Mouse (Mus musculus) layer of hippocampus, postnatal 10 days (tissue): ENCODE data around the gene Syn3. TPM values are rescaled to one million over a fixed set of nuclear protein-coding genes. Genes with fewer than 3 reads are reported as not detected.
A peak's percentile ranks its signal among the peaks of the same experiment; 100 is the strongest.

Experiments used
- DNase-seq, 2 experiments: peaks; one replicate each; pipeline ENCODE4 v3.0.0; 2021; ENCODE audit warnings: low spot score in 2 of 2
- total RNA-seq, 2 experiments: library from RNA; stranded (reverse); gene quantifications; 2 replicates each; pipeline ENCODE4 v1.2.3; 2021

Syn3 gene
- total RNA-seq, 2 experiments from 2014 or later, result 35.1 to 39.6 TPM

- DNase-seq, result no peak
These were observed 76.8 kb downstream of the Syn3 start for GRCm38 (mm10) chr10:86421731-86422370.

- DNase-seq, result peak; percentile 19 to 33
These were observed 79.8 kb downstream of the Syn3 start for GRCm38 (mm10) chr10:86418931-86419330.

GRCm38 (mm10) chr10:86418345-86418744 is 80.4 kb downstream of the Syn3 start:
- peak in 1 of 2 experiments; percentile 24 for DNase-seq

DNA sequence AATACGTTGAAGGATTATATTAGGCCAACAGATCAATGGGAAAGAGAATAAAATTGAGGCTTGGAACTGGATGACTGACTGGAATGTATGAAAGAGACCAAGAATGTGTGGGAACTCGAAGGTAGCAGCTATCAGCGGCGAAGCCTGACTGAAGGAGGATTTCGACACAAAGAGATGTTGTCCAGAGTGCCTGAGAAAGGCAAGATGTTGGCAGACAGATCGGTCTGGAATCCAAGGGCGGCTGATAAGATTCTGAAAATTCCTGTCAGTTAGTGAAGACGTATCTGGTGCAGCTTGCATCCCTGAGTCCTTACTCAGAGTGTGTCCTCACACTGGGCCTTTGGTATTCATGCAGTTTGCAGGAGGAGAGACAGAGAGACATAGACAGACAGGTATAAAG is 81.9 kb downstream of the Syn3 start:
- no peak for DNase-seq

DNA sequence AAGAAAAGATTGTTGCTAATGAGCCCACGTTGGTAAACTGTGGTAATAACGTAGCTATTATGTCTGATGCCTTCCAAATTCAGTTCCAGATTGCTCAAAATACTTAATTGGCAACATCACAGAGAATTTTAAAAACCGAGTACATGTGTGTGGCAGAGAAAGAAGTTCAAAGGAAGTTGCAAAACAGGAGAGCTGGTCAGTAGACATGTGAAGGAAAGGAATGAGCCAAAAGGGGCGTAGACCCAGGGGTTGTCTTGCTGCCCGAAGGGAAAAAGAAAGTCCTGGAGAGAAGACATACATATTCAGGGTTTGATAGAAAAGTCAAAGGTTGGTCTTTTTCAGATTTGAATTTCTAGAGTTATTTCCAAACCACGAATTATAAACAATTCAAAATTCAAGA is 87.8 kb downstream of the Syn3 start:
- DNase-seq, result no peak

- DNase-seq, result peak in 1 of 2 experiments; percentile 4
These were observed 91.7 kb downstream of the Syn3 start for GRCm38 (mm10) chr10:86406952-86407351.

DNA sequence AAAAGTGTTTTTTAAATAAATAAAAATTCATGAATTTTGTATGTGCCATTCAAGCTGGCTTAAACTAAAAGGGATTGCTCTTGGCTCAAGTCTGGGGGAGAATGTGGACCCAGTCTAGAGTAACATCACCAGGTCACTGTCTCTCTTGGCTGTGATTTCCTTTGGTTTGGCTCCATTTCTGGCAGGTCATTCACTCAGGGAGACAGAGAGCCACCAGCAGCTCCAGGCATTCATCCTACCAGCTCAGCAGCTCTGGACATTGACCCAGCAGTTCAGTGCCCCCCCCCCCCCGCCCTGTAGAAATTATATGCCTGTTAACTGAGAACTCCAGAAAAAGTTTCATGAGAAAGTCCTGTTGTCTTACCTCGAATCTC is 100.4 kb downstream of the Syn3 start:
- DNase-seq, result peak in 1 of 2 experiments; percentile 2

DNA sequence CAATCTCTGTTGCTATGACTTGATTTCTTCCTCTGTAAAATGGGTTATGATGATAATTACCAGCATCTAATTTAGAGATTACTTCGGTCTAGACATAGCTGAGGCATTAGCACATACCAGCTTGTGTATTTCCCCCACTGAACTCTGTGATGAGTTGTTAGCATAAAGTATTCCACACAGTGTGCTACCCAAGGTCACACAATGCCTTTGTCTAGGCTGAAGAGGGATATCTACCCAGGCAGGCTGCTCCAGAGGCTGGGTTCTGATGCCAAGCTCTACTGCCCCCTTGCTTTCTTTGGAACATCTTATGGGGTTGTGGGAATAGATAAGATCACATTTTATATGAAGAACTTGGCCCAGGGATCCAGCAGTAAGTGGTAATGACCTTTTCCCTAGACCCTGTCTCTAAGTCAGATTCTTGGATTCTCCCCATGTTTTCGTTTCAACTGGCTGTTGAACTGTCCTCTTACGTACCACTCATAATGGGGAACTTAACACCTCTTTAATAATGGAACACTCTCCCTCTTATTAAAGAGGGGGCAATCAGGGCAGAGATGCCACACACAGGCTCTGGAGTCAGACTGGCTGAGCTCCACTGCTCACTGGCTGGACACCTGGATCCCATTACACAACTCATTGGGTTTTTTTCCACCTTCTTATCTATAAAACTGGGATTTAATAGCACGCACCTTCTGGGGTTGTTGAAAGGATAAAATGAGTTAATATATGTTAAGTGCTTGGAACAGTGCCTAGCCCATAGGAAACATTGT is 100.9 kb downstream of the Syn3 start:
- DNase-seq, result peak in 1 of 2 experiments; percentile 7

DNA sequence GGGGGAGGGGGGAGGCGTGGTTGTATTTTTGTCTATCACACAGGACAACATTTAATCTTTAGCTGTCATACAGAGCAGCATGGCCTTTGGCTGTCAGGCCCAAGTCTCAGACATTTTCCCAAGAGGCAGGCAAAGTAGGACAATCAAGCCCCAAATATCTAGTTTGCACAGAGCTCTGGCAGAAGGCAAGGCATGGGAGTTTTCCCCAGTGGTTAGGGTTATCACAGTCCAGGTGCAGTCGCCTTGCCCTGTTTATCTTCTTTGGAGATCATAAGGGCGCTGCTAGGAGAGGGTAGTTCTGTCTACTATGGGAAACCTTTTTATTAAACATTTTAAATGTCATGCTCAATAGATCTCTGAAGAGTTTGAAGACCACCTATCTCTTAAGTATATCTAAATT is 106.3 kb downstream of the Syn3 start:
- peak in 1 of 2 experiments; percentile 5 for DNase-seq

DNA sequence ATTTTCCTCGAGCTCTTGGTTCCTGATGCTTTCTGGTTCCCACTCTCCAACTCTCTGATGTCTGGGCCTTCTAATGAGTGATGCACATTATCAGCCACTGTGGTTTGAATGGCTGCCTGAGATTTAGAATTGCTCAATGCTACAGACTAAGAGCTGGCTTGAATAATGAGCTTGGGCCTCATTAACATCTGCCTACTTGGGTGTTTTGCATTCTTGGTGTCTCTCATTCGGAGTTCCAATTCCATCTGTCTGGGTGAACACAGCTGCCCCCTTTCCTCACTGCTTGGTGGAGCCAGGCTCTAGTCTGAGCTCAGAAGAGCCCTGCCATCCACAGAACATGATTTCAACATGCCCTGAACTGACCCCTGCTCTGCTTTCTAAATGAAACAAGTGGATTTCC is 108.8 kb downstream of the Syn3 start:
- peak in 1 of 2 experiments; percentile 15 for DNase-seq

GRCm38 (mm10) chr10:86389357-86389756 is 109.3 kb downstream of the Syn3 start:
- no peak for DNase-seq

DNA sequence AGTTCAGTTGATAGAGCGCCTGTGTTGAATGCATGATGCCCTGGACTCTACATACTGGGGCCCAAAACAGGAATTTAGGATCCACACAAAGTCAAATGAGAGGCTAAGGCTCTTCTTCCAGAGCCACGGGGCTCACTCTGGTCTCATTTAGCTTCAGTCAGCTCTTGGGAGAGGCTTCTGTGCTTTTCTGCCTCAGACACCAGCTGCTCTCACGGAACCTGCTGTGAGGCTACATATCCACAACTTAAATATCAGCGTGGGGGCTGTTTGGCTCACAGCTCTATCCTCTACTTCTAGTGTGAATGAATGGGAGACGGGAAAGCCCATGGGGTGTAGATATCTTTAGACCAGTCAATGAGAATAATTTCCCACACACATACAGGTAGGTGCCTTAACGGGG is 109.9 kb downstream of the Syn3 start:
- DNase-seq, result peak in 1 of 2 experiments; percentile 26

DNA sequence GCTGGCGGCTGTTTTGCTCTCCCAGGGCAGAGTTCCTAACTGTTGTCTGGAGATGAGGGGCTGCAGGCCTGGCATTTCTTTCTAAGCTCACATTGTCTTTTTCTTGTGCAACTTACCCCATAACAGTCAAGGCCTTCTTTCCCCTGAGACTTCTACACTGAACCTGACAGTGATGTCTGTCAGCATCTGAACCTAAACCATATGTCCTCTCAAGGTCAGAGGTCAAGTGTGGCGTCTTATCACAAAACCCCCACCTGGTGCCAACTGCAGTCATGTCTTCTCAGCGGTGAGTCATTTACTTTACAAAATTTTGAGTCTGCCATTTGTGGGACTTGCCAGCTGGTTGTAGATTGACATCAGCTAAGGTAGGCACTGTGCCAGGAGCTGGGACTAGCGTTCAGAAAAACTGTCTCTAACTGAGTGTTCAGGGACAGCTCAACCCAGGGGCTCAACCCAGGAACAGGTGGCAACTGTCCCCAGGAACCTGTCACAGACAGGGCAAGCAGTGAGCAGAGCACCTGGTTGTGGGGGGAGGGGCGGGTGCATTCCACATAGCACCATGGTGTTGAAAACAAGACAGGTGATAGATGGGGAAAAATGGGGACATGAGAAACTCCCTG is 110.8 kb downstream of the Syn3 start:
- peak; percentile 53 to 65 for DNase-seq

GRCm38 (mm10) chr10:86386232-86386631 is 112.5 kb downstream of the Syn3 start:
- DNase-seq, result peak in 1 of 2 experiments; percentile 16

- DNase-seq, result no peak
These were observed 113.0 kb downstream of the Syn3 start for GRCm38 (mm10) chr10:86385656-86386055.

DNA sequence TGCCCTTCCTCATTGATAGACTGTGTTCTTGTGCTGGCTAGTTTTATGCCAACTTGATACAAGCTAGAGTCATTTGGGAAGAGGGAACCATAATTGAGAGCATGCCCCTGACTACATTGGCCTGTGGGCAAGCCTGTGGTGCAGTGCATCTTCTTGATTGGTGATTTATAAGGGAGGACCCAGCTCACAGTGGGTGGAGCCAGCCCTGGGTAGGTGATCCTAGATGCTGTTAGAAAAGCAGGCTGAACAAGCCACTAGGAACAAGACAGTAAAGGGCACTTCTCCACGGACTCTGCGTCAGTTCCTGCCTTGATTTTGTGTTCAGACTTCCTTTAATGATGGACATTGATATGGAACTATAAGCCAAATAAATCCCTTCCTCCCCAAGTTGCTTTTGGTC is 114.0 kb downstream of the Syn3 start:
- DNase-seq, result peak in 1 of 2 experiments; percentile 7

GRCm38 (mm10) chr10:86381922-86382260 is 116.8 kb downstream of the Syn3 start:
- no peak for DNase-seq

GRCm38 (mm10) chr10:86381150-86381921 is 117.4 kb downstream of the Syn3 start:
- peak; percentile 2 to 8 for DNase-seq

DNA sequence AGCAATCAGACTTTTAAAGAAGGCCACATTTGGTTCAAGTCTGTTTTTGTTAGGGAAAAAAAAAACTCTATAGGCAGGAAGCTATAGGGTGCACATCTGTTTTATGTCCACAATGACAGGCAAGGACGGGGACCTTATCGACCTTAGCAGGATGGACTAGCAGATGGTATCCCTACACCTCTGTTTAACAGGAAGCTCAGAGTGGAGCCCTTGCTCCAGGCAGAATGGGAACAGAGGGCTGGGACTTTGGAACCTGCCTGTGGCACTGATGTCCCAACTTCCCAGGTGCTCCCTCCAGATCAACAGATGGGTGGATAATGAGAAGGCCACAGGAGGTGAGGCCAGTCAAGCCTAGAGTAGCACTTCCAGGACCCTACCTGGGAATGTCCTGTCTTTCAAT is 118.1 kb downstream of the Syn3 start:
- DNase-seq, result peak; percentile 1 to 6

GRCm38 (mm10) chr10:86378803-86379202 is 119.9 kb downstream of the Syn3 start:
- DNase-seq, result peak in 1 of 2 experiments; percentile 7

DNA sequence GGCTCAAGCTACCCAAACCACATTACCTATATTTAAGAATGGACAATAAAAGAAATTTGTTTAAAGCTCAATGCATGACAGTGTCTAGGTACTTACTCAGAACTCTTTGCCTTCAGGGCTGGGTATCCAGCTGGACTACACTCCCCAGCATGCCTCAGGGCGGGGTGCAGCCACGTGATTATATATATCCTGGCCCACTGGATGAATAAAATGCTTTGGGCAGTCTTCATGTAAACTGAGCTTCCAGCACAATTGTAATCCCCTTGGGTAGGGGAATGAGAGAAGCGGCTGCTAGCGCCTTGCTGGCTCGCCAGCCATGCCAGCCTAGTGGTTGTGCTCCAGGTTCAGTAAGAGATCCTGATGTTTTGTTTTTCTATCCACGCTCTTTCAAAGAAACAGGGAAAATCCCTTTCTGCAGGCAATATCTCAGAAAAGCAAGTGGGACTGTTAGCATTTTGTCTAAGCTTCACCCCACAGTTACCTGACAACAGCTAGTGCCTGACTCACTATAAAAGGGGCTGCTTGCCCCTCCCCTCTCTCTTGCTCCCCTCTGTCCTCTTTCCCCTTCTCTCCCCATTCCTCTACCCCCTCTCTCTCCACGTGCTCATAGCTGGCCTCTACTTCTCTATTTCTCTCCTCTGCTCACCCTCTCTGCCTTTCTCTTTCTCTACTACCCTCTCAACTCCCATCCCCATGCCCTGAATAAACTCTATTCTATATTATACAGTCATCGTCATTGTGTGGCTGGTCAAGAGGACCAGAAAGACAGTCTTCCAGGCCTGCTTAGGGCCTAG is 122.1 kb downstream of the Syn3 start:
- no peak for DNase-seq
